Mouse (Mus musculus): Measurements from ENCODE around the gene Metap2. TPM values are rescaled to one million over a fixed set of nuclear protein-coding genes. Genes with fewer than 3 reads are reported as not detected.
"Not testable (repeated sequence)": the region's sequence is repeated elsewhere in the genome, so short reads cannot be mapped to it uniquely, and the experiment has no call there.

The Metap2 gene
- polyA plus RNA-seq, 1 experiment from 2014 or later, result 166 TPM

DNA sequence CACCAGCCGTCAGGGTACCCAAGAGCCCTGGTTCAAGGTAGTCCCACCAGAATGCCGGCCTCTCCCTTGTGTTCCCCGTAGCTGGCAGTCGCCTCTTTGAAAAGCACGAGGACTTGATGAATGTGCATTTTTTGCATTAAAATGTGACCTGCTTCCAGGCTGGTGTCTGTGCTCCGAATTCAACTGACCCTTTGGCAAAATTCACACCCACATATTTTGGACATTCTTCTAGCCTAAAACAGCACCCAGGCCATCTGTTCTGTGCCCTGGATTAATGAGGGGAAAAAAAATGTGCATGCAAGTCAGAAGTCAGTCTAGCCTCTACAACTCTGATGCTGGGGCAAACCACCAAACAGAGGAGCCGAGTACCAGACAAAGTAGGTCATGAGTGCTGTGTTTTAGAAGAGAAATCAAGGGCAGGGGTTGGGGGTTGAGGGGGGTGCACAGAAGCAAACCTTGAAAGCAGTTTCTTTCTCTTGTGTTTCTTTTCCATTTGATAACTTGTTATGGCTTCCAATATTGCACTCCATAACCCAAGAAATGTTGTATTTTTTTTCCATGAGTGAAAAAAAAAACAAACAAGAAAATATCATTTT is 86.2 kb downstream of the Metap2 start:
- H3K9ac ChIP-seq (replicated peaks), result no peak overlapping the region
- no peak overlapping the region for H3K4me2 ChIP-seq (replicated peaks)
- ATAC-seq (replicated peaks), result no peak
- H3K4me3 ChIP-seq, result no peak overlapping the region
- WGBS, result 51% methylated on average over 7 of the region's 7 CpGs
- no peak overlapping the region for H3K27ac ChIP-seq (replicated peaks)
- H3K4me1 ChIP-seq, result peaks cover 3% of the 10 kb centered on the region; the same call in 1 of the 2 replicates
- no peaks in the 10 kb centered on the region for H3K36me3 ChIP-seq
- no peaks in the 10 kb centered on the region; the same call in 1 of the 2 replicates for H3K27me3 ChIP-seq
- H3K9me3 ChIP-seq, result no peaks in the 10 kb centered on the region

- H3K27ac ChIP-seq (replicated peaks); H3K27me3 ChIP-seq; H3K9me3 ChIP-seq; H3K9ac ChIP-seq (replicated peaks); H3K4me3 ChIP-seq; H3K4me2 ChIP-seq (replicated peaks); ATAC-seq (replicated peaks); H3K4me1 ChIP-seq; H3K36me3 ChIP-seq: not testable (repeated sequence)
- WGBS, result 93% methylated on average over 8 of the region's 8 CpGs
These were observed 87.5 kb downstream of the Metap2 start for GRCm38 (mm10) chr10:93809438-93809837.

Other genes starting within 250 kb of the Metap2 start
- gene Usp44, start 65.5 kb downstream of the Metap2 start, polyA plus RNA-seq (2015; fragmentation: Nextera tagmentation; extraction: Ambion mirVana), result 0.70 and 0.88 TPM in 2 replicates
- 68.6 and 71.8 TPM in 2 replicates for gene Vezt, start 138.7 kb upstream of the Metap2 start, polyA plus RNA-seq (2015; fragmentation: Nextera tagmentation; extraction: Ambion mirVana)
- gene Fgd6, start 138.9 kb upstream of the Metap2 start, polyA plus RNA-seq (2015; fragmentation: Nextera tagmentation; extraction: Ambion mirVana), result 1.5 and 1.7 TPM in 2 replicates

All from forebrain, embryonic 15.5 days (tissue).